Mouse (Mus musculus) monocyte, adult 59 days (primary cell): ENCODE results near the gene Tnmd. TPM values are rescaled to one million over a fixed set of nuclear protein-coding genes. Genes with fewer than 3 reads are reported as not detected.

ENCODE experiments used
- total RNA-seq, 2 experiments: library from RNA; stranded (reverse); gene quantifications; one replicate each; pipeline ENCODE4 v1.2.4; 2023

Gene Tnmd
- total RNA-seq, result not detected

DNA sequence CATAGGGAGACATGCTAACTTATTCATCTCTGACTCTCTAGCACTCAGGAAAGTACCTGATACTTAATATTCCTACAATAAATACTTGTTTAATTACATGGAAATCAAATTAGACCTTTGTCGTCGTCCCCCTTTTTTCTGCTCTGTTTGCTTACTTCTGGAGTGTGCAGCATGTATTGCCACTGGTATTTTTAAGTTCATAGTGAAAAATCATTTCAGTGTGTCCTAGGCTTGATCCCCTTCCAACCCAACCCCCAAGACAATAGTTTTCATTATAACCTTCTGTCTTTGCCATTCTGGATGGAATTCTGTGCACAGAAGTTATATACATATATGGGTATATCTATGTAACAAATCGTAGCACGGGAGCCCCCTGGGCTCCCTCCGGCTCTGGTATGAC is at the start of gene Tnmd:
TSS of gene Tnmd (plus strand) at position 301 of the 400 bp plus-strand sequence.

DNA sequence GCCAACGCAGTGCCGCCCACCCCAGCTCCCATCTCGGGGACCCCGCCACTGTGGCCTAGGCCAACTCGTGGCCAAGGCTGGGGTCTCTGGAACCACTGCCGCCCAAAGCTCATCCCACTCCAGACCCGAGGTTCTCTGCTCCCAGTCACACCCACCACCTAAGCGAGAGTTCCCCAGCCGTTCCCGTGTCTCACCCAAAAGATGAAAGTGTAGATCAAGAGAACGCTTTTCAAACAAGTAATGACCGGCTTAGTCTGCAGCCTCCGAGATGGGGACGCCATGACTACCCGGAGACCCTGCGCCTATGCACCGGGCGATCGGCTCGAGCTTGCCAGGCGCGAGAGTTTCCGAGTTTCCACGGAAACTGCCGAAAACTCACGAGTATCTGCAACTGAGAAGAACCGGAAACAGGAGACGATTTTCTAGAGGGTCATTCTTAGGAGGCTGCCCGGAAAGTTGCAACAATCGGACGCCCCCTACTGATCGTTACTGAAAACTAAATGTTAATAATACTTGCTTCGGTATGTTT is 47.3 kb downstream of the Tnmd start, which contains the start of gene Tspan6:
TSS of gene Tspan6 (minus strand) at position 416 of the 529 bp plus-strand sequence.

DNA sequence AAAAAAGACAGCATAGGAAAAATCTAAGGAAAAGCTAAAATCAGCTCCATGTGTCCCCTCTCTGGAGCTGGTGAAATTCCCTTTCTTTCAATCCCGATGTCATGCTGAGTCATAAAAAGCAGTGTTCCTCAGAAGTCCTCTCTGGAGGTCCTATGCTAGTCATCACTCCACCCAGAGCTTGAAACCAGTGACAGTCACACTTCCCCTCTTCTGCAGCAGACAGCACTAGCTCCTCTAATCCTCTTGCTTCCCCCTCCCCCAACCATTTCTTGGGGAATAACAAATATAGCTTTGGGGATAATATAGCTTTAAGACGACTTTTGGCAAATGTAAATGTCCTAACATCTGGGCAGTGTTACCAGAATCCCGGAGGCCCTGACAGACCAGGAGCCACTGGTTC is 57.5 kb downstream of the Tnmd start, which contains the start of gene Srpx2:
TSS of gene Srpx2 (plus strand) at position 166 of the 400 bp plus-strand sequence.

Other genes starting within 250 kb of the Tnmd start
- not detected for gene Pcdh19, start 162.0 kb upstream of the Tnmd start, total RNA-seq
- under 1 TPM in 1 of 2 experiments, not detected in 1; 0.26 TPM for gene Tspan6, start 47.4 kb downstream of the Tnmd start, total RNA-seq
- not detected for gene Srpx2, start 57.4 kb downstream of the Tnmd start, total RNA-seq
- gene Sytl4, start 130.8 kb downstream of the Tnmd start, total RNA-seq, result 1 to 10 TPM in 1 of 2 experiments, not detected in 1; 1.1 TPM
- gene Cstf2, start 208.2 kb downstream of the Tnmd start, total RNA-seq, result 10 to 100 TPM; 14.0 to 18.9 TPM